Mouse (Mus musculus): Measurements from ENCODE around the gene Lgals3bp. TPM values are rescaled to one million over a fixed set of nuclear protein-coding genes. Genes with fewer than 3 reads are reported as not detected.

Lgals3bp gene
- polyA plus RNA-seq, 1 experiment, result 565 TPM

- DNase-seq, result no peak
- Histone ChIP-seq H3K27ac (ENCODE audit: control insufficient read depth, insufficient read depth, low read length) (no peak overlapping the region), H3K4me3 (ENCODE audit: control insufficient read depth, insufficient read depth, low read length) (no peak overlapping the region), H3K27me3 (ENCODE audit: control insufficient read depth, insufficient read depth, low read length) (no peaks in the 10 kb centered on the region), H3K36me3 (ENCODE audit: control insufficient read depth, insufficient read depth, low read length) (no peaks in the 10 kb centered on the region), H3K4me1 (replicated peaks; ENCODE audit: control insufficient read depth, insufficient read depth, low read length) (peaks cover 14% of the 10 kb centered on the region)
- 34% methylated on average over 10 of the region's 10 CpGs for WGBS
- no peak for TF ChIP-seq CTCF (IDR thresholded peaks at IDR 0.05; ENCODE audit: borderline replicate concordance, control insufficient read depth, extremely low read depth, insufficient read depth, low read length, poor library complexity)
- TF ChIP-seq POLR2A (IDR thresholded peaks at IDR 0.05; ENCODE audit: control insufficient read depth, extremely low read depth, insufficient read depth, low read length, poor library complexity), result no peak
Observed at GRCm38 (mm10) chr11:118360907-118361341, 41.0 kb downstream of the Lgals3bp start.

DNA sequence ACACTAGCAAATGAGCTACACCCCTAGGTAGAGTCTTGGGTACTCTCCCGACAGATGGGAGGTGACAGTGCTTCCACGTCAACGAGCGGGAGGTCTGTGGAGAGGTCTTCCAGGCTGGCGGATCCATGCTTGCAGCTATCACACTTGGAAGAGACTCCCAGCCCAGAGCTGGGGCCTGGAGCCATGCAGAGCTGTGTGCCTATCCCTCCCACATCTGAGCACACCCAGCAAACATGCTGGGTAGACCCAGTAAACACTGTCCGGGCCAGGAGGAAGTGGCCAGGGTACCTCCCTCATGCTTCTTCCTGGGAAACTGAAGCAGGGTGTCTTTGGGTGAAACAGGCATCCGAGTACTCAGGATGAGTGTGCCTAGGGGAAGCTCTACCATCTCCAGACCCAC, 41.4 kb downstream of the Lgals3bp start:
- Histone ChIP-seq H3K4me1 (replicated peaks; ENCODE audit: control insufficient read depth, insufficient read depth, low read length) (peaks cover 19% of the 10 kb centered on the region), H3K27me3 (ENCODE audit: control insufficient read depth, insufficient read depth, low read length) (no peaks in the 10 kb centered on the region), H3K4me3 (ENCODE audit: control insufficient read depth, insufficient read depth, low read length) (no peak overlapping the region), H3K36me3 (ENCODE audit: control insufficient read depth, insufficient read depth, low read length) (no peaks in the 10 kb centered on the region), H3K27ac (ENCODE audit: control insufficient read depth, insufficient read depth, low read length) (no peak overlapping the region)
- no peak for TF ChIP-seq CTCF (IDR thresholded peaks at IDR 0.05; ENCODE audit: borderline replicate concordance, control insufficient read depth, extremely low read depth, insufficient read depth, low read length, poor library complexity)
- TF ChIP-seq POLR2A (IDR thresholded peaks at IDR 0.05; ENCODE audit: control insufficient read depth, extremely low read depth, insufficient read depth, low read length, poor library complexity), result no peak
- 73% methylated on average over 7 of the region's 7 CpGs for WGBS
- DNase-seq, result no peak

GRCm38 (mm10) chr11:118355640-118356039, 46.3 kb downstream of the Lgals3bp start, which contains the start of gene Timp2:
Gene Timp2, minus strand, starts transcription at chr11:118355740.
- Histone ChIP-seq H3K36me3 (ENCODE audit: control insufficient read depth, insufficient read depth, low read length) (no peaks in the 10 kb centered on the region), H3K4me3 (ENCODE audit: control insufficient read depth, insufficient read depth, low read length) (peak within 1 kb of the TSS; percentile 54), H3K27me3 (ENCODE audit: control insufficient read depth, insufficient read depth, low read length) (no peaks in the 10 kb centered on the region), H3K4me1 (replicated peaks; ENCODE audit: control insufficient read depth, insufficient read depth, low read length) (peaks cover 28% of the 10 kb centered on the region), H3K27ac (ENCODE audit: control insufficient read depth, insufficient read depth, low read length) (no peak within 1 kb of the TSS)
- DNase-seq, result no peak
- TF ChIP-seq POLR2A (IDR thresholded peaks at IDR 0.05; ENCODE audit: control insufficient read depth, extremely low read depth, insufficient read depth, low read length, poor library complexity), result no peak
- no peak for TF ChIP-seq CTCF (IDR thresholded peaks at IDR 0.05; ENCODE audit: borderline replicate concordance, control insufficient read depth, extremely low read depth, insufficient read depth, low read length, poor library complexity)
- WGBS, result 73% methylated on average over 6 of the region's 6 CpGs

DNA sequence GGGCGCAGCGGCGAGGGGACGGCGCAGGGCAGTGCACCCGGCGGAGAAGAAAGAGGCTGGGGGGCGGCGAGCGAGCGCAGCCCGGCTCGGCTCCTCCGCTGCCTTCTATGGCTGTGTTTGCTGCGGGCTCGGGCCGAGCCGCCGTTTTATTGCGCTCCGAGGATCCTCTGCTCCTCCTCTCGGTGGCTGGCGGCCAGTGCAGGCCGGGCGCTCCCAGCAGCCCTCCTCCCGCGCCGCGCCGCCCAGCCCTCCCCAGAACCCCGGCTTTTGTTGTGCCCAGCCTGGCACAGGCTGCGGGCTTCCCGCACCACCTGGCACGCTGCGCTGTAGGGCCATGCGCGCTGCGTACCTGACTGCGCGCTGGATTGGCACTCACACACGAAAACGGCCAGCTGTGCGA, 46.7 kb downstream of the Lgals3bp start:
- 0% methylated on average over 36 of the region's 43 CpGs for WGBS
- H3K36me3 ChIP-seq (ENCODE audit: control insufficient read depth, insufficient read depth, low read length), result no peaks in the 10 kb centered on the region
- peak overlapping the region; percentile 54 for H3K4me3 ChIP-seq (ENCODE audit: control insufficient read depth, insufficient read depth, low read length)
- no peak overlapping the region for H3K27ac ChIP-seq (ENCODE audit: control insufficient read depth, insufficient read depth, low read length)
- H3K4me1 ChIP-seq (replicated peaks; ENCODE audit: control insufficient read depth, insufficient read depth, low read length), result peaks cover 24% of the 10 kb centered on the region
- peak; percentile 87 for DNase-seq
- H3K27me3 ChIP-seq (ENCODE audit: control insufficient read depth, insufficient read depth, low read length), result no peaks in the 10 kb centered on the region
- TF ChIP-seq CTCF (IDR thresholded peaks at IDR 0.05; ENCODE audit: borderline replicate concordance, control insufficient read depth, extremely low read depth, insufficient read depth, low read length, poor library complexity), result peak; percentile 89
- peak; percentile 30; the same call in 1 of the 2 replicates for TF ChIP-seq POLR2A (IDR thresholded peaks at IDR 0.05; ENCODE audit: control insufficient read depth, extremely low read depth, insufficient read depth, low read length, poor library complexity)

- no peaks in the 10 kb centered on the region for H3K36me3 ChIP-seq (ENCODE audit: control insufficient read depth, insufficient read depth, low read length)
- H3K27ac ChIP-seq (ENCODE audit: control insufficient read depth, insufficient read depth, low read length), result no peak overlapping the region
- 3% methylated on average over 47 of the region's 47 CpGs for WGBS
- peaks cover 27% of the 10 kb centered on the region for H3K4me1 ChIP-seq (replicated peaks; ENCODE audit: control insufficient read depth, insufficient read depth, low read length)
- H3K4me3 ChIP-seq (ENCODE audit: control insufficient read depth, insufficient read depth, low read length), result peak overlapping the region; percentile 54
- no peak; the same call in 1 of the 2 replicates for TF ChIP-seq POLR2A (IDR thresholded peaks at IDR 0.05; ENCODE audit: control insufficient read depth, extremely low read depth, insufficient read depth, low read length, poor library complexity)
- TF ChIP-seq CTCF (IDR thresholded peaks at IDR 0.05; ENCODE audit: borderline replicate concordance, control insufficient read depth, extremely low read depth, insufficient read depth, low read length, poor library complexity), result no peak
- DNase-seq, result peak; percentile 50
- no peaks in the 10 kb centered on the region for H3K27me3 ChIP-seq (ENCODE audit: control insufficient read depth, insufficient read depth, low read length)
Observed at GRCm38 (mm10) chr11:118354636-118355191, 47.2 kb downstream of the Lgals3bp start.

- DNase-seq, result peak; percentile 33
- WGBS, result 82% methylated on average over 5 of the region's 5 CpGs
- no peaks in the 10 kb centered on the region for H3K27me3 ChIP-seq (ENCODE audit: control insufficient read depth, insufficient read depth, low read length)
- TF ChIP-seq CTCF (IDR thresholded peaks at IDR 0.05; ENCODE audit: borderline replicate concordance, control insufficient read depth, extremely low read depth, insufficient read depth, low read length, poor library complexity), result no peak
- no peak for TF ChIP-seq POLR2A (IDR thresholded peaks at IDR 0.05; ENCODE audit: control insufficient read depth, extremely low read depth, insufficient read depth, low read length, poor library complexity)
- H3K4me3 ChIP-seq (ENCODE audit: control insufficient read depth, insufficient read depth, low read length), result no peak overlapping the region
- H3K36me3 ChIP-seq (ENCODE audit: control insufficient read depth, insufficient read depth, low read length), result no peaks in the 10 kb centered on the region
- H3K4me1 ChIP-seq (replicated peaks; ENCODE audit: control insufficient read depth, insufficient read depth, low read length), result peaks cover 57% of the 10 kb centered on the region
- peak overlapping the region; percentile 98 for H3K27ac ChIP-seq (ENCODE audit: control insufficient read depth, insufficient read depth, low read length)
Observed at GRCm38 (mm10) chr11:118349494-118349893, 52.4 kb downstream of the Lgals3bp start.
